Mouse (Mus musculus) small intestine, adult 2 months (tissue): Measurements from ENCODE around the gene Ehd1.

ENCODE experiments used
- CTCF ChIP-seq: fragments of 200-500 bp; IDR thresholded peaks from 2 replicates; pipeline ENCODE4 v1.5.1; 2012; ENCODE audit warnings: low read depth, mild to moderate bottlenecking, control low read depth, inconsistent platforms, low read length, moderate library complexity, mixed read lengths; ENCODE audit not compliant: insufficient replicate concordance, insufficient read length; ENCODE audit errors: extremely low read depth
- POLR2A ChIP-seq: fragments of 200-500 bp; IDR thresholded peaks from 2 replicates; pipeline ENCODE4 v1.6.1; 2012; ENCODE audit warnings: low read depth, mild to moderate bottlenecking, control low read depth, inconsistent platforms, low read length, moderate library complexity

- TF ChIP-seq CTCF (no peak), POLR2A (no peak)
Measured at GRCm38 (mm10) chr19:6273998-6274608, 2.4 kb upstream of the Ehd1 start.
